Mouse (Mus musculus) gastrocnemius, postnatal 10 days (tissue): ENCODE results near the gene Olfr1282. TPM values are rescaled to one million over a fixed set of nuclear protein-coding genes. Genes with fewer than 3 reads are reported as not detected.
"Not testable (repeated sequence)": the region's sequence is repeated elsewhere in the genome, so short reads cannot be mapped to it uniquely, and the experiment has no call there.

ENCODE experiments used
- DNase-seq: peaks from one replicate; pipeline ENCODE4 v3.0.0; 2021; ENCODE audit warnings: mixed read lengths
- long read RNA-seq, 2 experiments: library from polyadenylated mRNA; stranded (forward); transcript quantifications; one replicate each; pipeline ENCODE4 v2.0.0; 2021
- total RNA-seq, 2 experiments: library from RNA; stranded (reverse); gene quantifications; 2 replicates each; pipeline ENCODE4 v1.2.3; 2021

Gene Olfr1282
- total RNA-seq = not detected
- long read RNA-seq, experiment 1 = 0 reads
- long read RNA-seq, experiment 2 = 0 reads

DNA sequence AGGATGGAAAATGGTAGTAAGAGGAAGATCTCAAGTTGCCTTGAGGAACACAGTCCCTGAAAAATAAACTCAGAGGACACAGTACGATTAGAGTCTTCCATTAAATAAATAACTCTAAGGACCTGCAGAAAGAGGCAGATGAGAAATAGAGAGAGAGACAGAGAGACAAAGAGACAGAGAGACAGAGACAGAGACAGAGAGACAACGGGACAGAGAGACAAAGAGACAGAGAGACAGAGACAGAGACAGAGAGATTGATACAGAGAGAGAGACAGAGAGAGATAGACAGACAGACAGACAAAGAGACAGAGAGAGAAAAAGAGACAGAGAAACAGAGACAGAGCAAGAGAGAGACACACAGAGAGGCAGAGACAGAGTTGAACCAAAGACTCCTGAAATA lies at the start of gene Olfr1282:
Olfr1282 (minus strand) TSS at position 101 of the 400 bp plus-strand sequence.
- no peak for DNase-seq

DNA sequence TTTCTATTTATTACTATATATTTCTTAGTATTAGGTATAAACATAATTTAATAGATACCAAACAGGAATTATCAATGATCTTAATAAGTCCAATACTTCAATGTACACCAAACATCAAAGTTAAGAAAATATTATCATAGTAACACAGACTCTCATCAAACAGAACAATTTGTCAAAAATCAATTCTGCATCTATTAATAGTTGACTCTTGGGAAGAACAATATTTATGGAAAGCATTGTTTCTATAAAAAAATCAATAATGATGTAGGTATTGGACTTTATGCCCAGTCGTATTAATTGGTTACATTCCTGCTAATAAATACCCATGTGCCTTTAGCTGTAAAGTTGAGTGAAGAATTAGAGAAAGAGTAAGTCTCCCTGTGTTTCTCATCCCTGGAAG lies 39.3 kb upstream of the Olfr1282 start, which contains the start of gene Olfr1284:
Olfr1284 (plus strand) TSS at position 301 of the 400 bp plus-strand sequence.
- DNase-seq = no peak

DNA sequence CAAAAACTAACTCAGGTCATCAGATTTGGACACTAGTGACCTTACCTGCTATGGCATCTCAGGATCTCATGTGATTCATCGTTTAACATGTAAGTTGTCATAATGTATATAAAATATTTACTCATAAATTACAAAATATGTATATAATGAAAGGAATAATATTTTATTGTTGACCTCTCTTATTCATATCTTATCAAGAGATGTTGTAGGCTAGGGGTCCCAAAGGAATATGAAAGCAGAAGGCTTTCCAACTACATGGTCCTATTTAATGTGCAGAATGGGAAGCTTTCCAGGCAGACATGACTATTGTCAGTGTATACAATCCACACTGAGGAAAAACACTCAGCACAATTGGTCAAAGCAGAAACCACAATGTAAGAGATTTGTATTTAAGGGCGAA lies 30.6 kb upstream of the Olfr1282 start, which contains the start of gene Olfr1283:
Olfr1283 (plus strand) TSS at position 301 of the 400 bp plus-strand sequence.
- no peak for DNase-seq

DNA sequence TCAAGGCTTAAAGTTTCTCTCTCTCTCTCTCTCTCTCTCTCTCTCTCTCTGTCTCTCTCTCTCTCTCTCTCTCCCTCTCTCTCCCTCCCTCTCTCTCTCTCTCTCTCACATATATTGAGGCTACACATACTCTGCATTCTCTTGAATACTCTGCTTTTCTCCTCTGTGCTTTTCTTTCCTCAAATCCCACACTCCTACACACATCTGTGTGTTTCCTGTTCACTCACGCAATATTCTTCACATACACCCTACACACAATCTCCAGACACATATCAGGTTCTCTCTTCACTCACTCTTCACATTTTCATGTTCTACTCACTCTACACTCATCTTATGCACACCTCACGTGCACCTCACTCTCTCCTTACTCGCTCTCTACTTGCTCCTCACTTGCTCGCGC lies 2.2 kb downstream of the Olfr1282 start:
- not testable (repeated sequence) for DNase-seq

DNA sequence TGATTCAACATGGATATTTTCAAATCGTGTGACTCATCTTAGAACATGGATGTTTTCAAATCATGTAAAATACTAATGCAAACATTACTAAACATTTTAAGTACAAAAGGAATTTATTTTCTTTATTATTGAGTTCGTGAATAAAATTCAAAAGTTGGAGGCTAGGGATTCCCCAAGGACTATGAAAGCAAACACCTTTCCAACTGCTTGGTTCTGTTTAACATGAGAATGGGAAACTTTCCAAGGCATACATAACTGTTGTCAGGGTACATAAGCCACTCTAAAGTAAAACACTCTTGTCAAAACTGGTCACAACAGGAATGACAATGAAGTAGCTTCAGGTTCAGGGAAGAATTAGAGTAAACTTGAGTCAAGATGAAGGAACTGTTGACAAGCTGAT lies 9.7 kb downstream of the Olfr1282 start, which contains the start of gene Olfr1281:
Olfr1281 (plus strand) TSS at position 301 of the 400 bp plus-strand sequence.
- no peak for DNase-seq

DNA sequence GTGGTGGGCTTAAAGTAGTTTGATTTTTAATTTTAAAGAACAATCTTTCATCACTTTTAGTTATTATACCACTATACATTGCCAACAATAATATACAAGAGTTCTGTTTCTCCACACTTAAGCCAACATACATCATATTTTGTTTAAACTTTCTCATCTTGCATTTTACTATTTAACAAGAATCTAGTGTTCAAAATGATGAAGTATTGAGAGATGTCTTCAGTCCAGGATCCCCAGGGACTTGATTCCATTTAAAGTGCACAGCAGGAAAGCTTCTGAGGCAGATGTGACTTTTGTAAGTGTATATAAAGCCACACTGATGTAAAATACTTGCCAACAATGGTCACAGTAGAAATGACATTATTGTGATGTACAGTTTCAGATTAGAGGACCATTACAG lies 22.2 kb downstream of the Olfr1282 start, which contains the start of gene Olfr1280:
Olfr1280 (plus strand) TSS at position 301 of the 400 bp plus-strand sequence.
- DNase-seq = no peak

DNA sequence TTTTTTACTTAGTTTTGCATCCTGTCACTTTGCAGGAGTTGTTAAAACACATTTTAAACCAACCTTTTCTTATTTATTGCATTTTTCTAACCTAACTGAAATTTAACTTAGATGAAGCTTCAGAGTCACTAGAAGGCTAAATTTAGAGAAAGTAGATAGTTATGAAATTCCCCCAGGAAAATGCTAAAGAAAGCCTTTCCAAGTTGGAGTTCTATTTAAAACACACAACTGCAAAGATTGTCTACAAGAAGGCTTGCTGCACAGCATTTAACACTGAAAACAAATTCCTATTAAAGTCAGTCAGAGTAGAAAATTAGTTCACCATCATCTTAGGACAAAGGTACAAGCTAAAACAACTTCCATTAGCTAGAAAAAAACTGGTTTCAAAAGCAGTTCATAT lies 35.5 kb downstream of the Olfr1282 start, which contains the start of gene Olfr1279:
Olfr1279 (plus strand) TSS at position 262 of the 400 bp plus-strand sequence.
- DNase-seq = no peak

DNA sequence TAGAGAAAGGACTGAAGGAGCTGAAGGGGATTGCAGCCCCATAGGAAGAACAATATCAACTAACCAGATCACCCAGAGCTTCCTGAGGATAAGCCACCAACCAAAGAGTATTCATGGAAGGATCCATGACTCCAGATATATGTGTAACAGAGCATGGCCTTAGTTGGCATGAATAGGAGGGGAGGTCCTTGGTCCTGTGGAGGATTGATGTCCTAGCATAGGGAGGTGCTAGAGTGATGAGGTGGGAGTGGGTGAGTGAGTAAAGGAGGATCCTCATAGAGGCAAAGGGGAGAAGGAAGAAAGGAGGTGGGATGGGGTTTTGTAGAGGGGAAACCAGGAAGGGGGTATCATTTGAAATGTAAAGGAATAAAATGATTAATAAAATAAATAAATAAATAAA lies 37.3 kb downstream of the Olfr1282 start:
- no peak for DNase-seq

DNA sequence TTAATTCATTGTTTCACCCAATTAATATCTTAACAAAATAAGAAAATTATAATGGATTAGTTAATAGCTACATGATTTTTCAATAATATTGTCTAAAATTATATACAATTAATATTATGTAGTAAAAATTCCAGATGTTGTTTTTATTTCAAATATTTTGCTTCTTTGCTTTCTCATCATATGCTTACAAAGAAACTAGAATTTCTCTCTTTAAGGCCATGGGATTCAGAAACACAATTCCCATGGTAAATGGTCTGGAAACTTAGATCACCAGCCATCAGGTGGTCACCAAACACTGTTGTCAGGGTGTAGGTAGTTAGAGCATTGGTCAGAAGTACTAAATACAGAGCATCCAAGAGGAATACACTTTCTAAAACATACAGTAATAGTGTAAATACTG lies 46.0 kb downstream of the Olfr1282 start, which contains the start of gene Olfr1278:
Olfr1278 (plus strand) TSS at position 301 of the 400 bp plus-strand sequence.
- DNase-seq = no peak

Other genes with a start within 250 kb of the Olfr1282 start
- gene Gm13941, start 230.1 kb downstream of the Olfr1282 start, total RNA-seq = not detected
- not detected for gene Gm15130, start 183.1 kb downstream of the Olfr1282 start, total RNA-seq
- not detected for gene 4930430A15Rik, start 106.5 kb downstream of the Olfr1282 start, total RNA-seq
- not detected for gene Olfr1275, start 100.8 kb downstream of the Olfr1282 start, total RNA-seq
- gene Olfr1276, start 81.6 kb downstream of the Olfr1282 start, total RNA-seq = not detected
- not detected for gene Olfr1277, start 62.0 kb downstream of the Olfr1282 start, total RNA-seq
- gene Olfr1278, start 45.9 kb downstream of the Olfr1282 start, total RNA-seq = not detected
- not detected for gene Olfr1279, start 35.4 kb downstream of the Olfr1282 start, total RNA-seq
- gene Olfr1280, start 22.1 kb downstream of the Olfr1282 start, total RNA-seq = not detected
- gene Olfr1281, start 9.6 kb downstream of the Olfr1282 start, total RNA-seq = not detected
- gene Olfr1283, start 30.7 kb upstream of the Olfr1282 start, total RNA-seq = not detected
- gene Olfr1284, start 39.4 kb upstream of the Olfr1282 start, total RNA-seq = not detected
- gene Olfr1286, start 87.0 kb upstream of the Olfr1282 start, total RNA-seq = not detected
- gene Olfr1287, start 113.1 kb upstream of the Olfr1282 start, total RNA-seq = not detected
- not detected for gene Olfr1288, start 138.0 kb upstream of the Olfr1282 start, total RNA-seq
- not detected for gene Olfr1289, start 144.7 kb upstream of the Olfr1282 start, total RNA-seq
- not detected for gene Olfr1290, start 157.8 kb upstream of the Olfr1282 start, total RNA-seq
- not detected for gene Olfr1291-ps1, start 161.1 kb upstream of the Olfr1282 start, total RNA-seq
- not detected for gene Olfr1293-ps, start 189.1 kb upstream of the Olfr1282 start, total RNA-seq
- not detected for gene Olfr1294, start 204.2 kb upstream of the Olfr1282 start, total RNA-seq
- gene Olfr1295, start 233.6 kb upstream of the Olfr1282 start, total RNA-seq = not detected